Mouse (Mus musculus) forebrain, postnatal 0 days (tissue): ENCODE data around the gene Fyco1. TPM values are rescaled to one million over a fixed set of nuclear protein-coding genes. Genes with fewer than 3 reads are reported as not detected.
"Not testable (repeated sequence)": the region's sequence is repeated elsewhere in the genome, so short reads cannot be mapped to it uniquely, and the experiment has no call there.

Experiments used
- ATAC-seq: fragments of 200-750 bp; cut with Nextera tagmentation; 2 replicates; pipeline ENCODE4 v1.8.0; 2017; ENCODE audit warnings: mild to moderate bottlenecking, moderate library complexity
- DNase-seq: peaks from one replicate; pipeline ENCODE4 v3.0.0-alpha.2; 2015
- H3K27ac ChIP-seq: fragments of 300-500 bp; sonication (generic); 2 replicates; pipeline ENCODE4 v1.5.1; 2014; ENCODE audit warnings: low read depth, mild to moderate bottlenecking, antibody characterized with exemption, low read length, moderate library complexity, mixed read lengths
- H3K27me3 ChIP-seq: fragments of 300-500 bp; sonication (generic); 2 replicates; pipeline ENCODE4 v1.6.1; 2014; ENCODE audit warnings: mild to moderate bottlenecking, low read length, mixed read lengths; ENCODE audit not compliant: insufficient read depth
- H3K36me3 ChIP-seq: fragments of 300-500 bp; sonication (generic); 2 replicates; pipeline ENCODE4 v1.6.1; 2014; ENCODE audit warnings: mild to moderate bottlenecking, moderate library complexity; ENCODE audit not compliant: insufficient read depth
- H3K4me1 ChIP-seq: fragments of 300-500 bp; sonication (generic); 2 replicates; pipeline ENCODE4 v1.6.1; 2014; ENCODE audit warnings: antibody characterized with exemption; ENCODE audit not compliant: insufficient read depth
- H3K4me2 ChIP-seq: fragments of 300-500 bp; sonication (generic); 2 replicates; pipeline ENCODE4 v1.6.1; 2014; ENCODE audit warnings: low read depth, mild to moderate bottlenecking, moderate library complexity
- H3K4me3 ChIP-seq: fragments of 300-500 bp; sonication (generic); 2 replicates; pipeline ENCODE4 v1.5.1; 2014; ENCODE audit warnings: low read depth, low read length, mixed read lengths
- H3K9ac ChIP-seq: fragments of 300-500 bp; sonication (generic); 2 replicates; pipeline ENCODE4 v1.6.1; 2014; ENCODE audit warnings: mild to moderate bottlenecking
- H3K9me3 ChIP-seq: fragments of 300-500 bp; sonication (generic); 2 replicates; pipeline ENCODE4 v1.6.1; 2016; ENCODE audit warnings: low read length
- CTCF ChIP-seq: sonication (generic); IDR thresholded peaks from 2 replicates; pipeline ENCODE4 v1.5.1; 2016; ENCODE audit warnings: antibody characterized with exemption, control low read depth, low read depth
- WGBS: fragments of 180-500 bp; shearing (Covaris S2); extraction: QIAGEN DNeasy Blood & Tissue Kit; methylation state at CpG from one replicate; pipeline ENCODE4 v1.1.7; 2014; 5-methylcytosine and 5-hydroxymethylcytosine counted together
- polyA plus RNA-seq: library from polyadenylated mRNA; unstranded; fragments of >200 nt; fragmentation: Nextera tagmentation; extraction: Ambion mirVana; gene quantifications from 2 replicates; pipeline ENCODE4 v1.2.1, GENCODE M21; 2015
- total RNA-seq: library from RNA; depleted of rRNA; stranded (reverse); fragments of >200 nt; gene quantifications from 2 replicates; pipeline ENCODE4 v1.2.3, GENCODE M21; 2014; rRNA removed

Fyco1 gene
- total and polyA plus RNA-seq, 2 experiments from 2014 or later = 7.6 to 17.8 TPM

DNA sequence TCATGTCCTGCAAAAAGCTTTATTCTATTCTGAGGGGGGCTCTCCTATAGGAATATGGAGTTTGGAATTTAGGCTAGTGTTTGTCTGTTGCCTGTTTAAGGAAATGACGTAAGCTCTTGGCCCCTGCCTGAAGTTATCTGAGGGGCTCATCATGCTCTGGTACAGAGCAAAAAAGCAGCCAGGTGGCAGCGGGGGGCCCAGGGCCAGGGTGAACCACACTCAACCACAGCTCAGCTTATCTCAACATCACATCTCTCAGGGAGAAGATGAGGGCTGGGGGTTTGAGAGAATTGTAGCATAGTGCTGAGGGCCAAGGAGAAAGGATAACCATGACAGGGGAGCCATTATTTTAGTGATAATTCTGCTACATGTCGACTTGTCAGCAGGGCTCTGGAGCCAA lies 94.9 kb downstream of the Fyco1 start:
- ATAC-seq (no peak), DNase-seq (no peak)
- TF ChIP-seq CTCF = no peak
- no peak overlapping the region for H3K4me2 ChIP-seq
- H3K27ac ChIP-seq = no peak overlapping the region
- H3K27me3 ChIP-seq = no peaks in the 10 kb centered on the region
- WGBS = 80% methylated on average over 3 of the region's 3 CpGs
- no peak overlapping the region for H3K9ac ChIP-seq
- no peaks in the 10 kb centered on the region for H3K36me3 ChIP-seq
- no peaks in the 10 kb centered on the region for H3K9me3 ChIP-seq
- no peak overlapping the region for H3K4me3 ChIP-seq
- H3K4me1 ChIP-seq = no peaks in the 10 kb centered on the region

DNA sequence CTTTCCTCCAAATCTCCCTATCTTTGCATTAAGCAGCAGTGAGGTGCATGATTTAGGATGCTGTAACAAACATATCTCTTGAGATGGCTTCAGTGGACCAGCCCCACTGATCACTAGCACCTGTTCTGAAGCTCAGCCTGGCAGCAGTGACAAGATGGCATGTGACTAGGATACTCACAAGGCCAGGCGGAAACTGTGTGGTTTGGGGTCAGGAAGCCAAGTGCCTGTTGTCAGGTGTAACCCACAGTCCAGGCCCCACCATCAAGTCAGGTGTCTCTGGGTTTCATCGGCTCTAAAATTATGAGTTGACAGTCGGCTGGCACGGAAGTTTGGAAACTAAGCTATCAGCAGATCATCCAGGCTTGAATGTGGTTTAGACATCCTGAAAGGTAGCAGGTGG lies 97.4 kb downstream of the Fyco1 start:
- H3K9me3 ChIP-seq = no peaks in the 10 kb centered on the region
- no peak overlapping the region for H3K4me2 ChIP-seq
- TF ChIP-seq CTCF = no peak
- H3K4me3 ChIP-seq = no peak overlapping the region
- no peak overlapping the region for H3K27ac ChIP-seq
- ATAC-seq (no peak), DNase-seq (no peak)
- no peak overlapping the region for H3K9ac ChIP-seq
- no peaks in the 10 kb centered on the region for H3K4me1 ChIP-seq
- no peaks in the 10 kb centered on the region for H3K36me3 ChIP-seq
- H3K27me3 ChIP-seq = no peaks in the 10 kb centered on the region
- WGBS = 89% methylated on average over 4 of the region's 4 CpGs

DNA sequence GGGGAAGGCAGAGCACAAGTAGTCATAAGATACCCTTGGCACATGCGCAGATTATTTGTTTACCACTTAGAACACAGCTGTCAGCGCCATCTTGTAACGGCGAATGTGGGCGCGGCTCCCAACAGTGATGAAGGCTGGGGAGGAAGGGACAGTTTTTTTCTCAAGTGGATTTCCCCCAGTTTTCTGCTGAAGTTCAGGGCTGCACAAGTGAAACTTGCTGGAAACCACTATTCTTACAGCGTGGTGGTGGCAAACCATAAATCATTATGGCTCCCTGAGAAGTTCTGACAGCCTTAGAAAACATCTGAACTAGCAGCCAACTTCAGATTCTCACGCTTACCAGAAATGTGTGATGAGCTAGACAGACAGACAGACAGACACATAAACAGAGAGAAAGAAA lies 102.0 kb downstream of the Fyco1 start:
- ATAC-seq, H3K9ac ChIP-seq, H3K4me2 ChIP-seq, DNase-seq, H3K27me3 ChIP-seq, H3K9me3 ChIP-seq, H3K36me3 ChIP-seq, H3K4me1 ChIP-seq, H3K27ac ChIP-seq, H3K4me3 ChIP-seq: not testable (repeated sequence)
- 92% methylated on average over 7 of the region's 8 CpGs for WGBS

DNA sequence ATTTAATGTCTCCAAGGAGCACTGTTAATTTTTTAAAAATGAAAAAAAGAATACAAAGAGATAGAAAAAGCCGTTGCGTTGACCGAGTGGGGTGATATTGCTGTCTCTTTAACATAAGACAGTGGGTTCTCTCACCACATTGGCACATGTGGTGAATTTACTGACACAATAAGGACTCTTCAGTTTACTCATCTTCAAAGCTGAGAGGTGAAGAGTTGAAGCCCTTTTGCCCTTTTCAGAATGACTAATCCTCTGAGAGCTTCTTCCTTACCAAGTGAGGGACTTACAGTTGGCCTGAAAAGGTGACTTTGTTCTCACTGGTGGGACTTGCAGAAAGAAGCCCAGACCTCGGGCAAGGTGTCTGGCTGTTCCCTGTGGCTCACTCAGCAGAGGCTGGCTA lies 110.9 kb downstream of the Fyco1 start:
- whole genome bisulfite sequencing = 87% methylated on average over 4 of the region's 4 CpGs
- TF ChIP-seq CTCF = no peak
- no peak for ATAC-seq

More for the DNA sequence above, 110.9 kb downstream of the Fyco1 start:
- Histone ChIP-seq H3K36me3 (no peaks in the 10 kb centered on the region), H3K9me3 (no peaks in the 10 kb centered on the region), H3K27me3 (no peaks in the 10 kb centered on the region), H3K4me3 (no peak overlapping the region), H3K4me1 (no peaks in the 10 kb centered on the region), H3K4me2 (no peak overlapping the region), H3K9ac (no peak overlapping the region), H3K27ac (no peak overlapping the region)
- DNase-seq = no peak

Other genes with a start within 250 kb of the Fyco1 start
- 0.08 and 0.10 TPM in 2 replicates for gene Slc6a20b, start 219.3 kb downstream of the Fyco1 start, total RNA-seq
- gene Slc6a20b, start 219.3 kb downstream of the Fyco1 start, polyA plus RNA-seq = 0.08 and 0.19 TPM in 2 replicates
- gene Ccr9, start 173.5 kb downstream of the Fyco1 start, total RNA-seq = 0.52 TPM in 1 of 2 replicates, not detected in the other
- 0.30 and 0.34 TPM in 2 replicates for gene Ccr9, start 173.5 kb downstream of the Fyco1 start, polyA plus RNA-seq
- gene Slc6a20a, start 173.0 kb downstream of the Fyco1 start, total RNA-seq = 17.2 and 33.0 TPM in 2 replicates
- gene Slc6a20a, start 173.0 kb downstream of the Fyco1 start, polyA plus RNA-seq = 23.5 and 25.7 TPM in 2 replicates
- gene Lztfl1, start 134.2 kb downstream of the Fyco1 start, total RNA-seq = 36.5 and 37.9 TPM in 2 replicates
- gene Lztfl1, start 134.2 kb downstream of the Fyco1 start, polyA plus RNA-seq = 37.5 and 42.3 TPM in 2 replicates
- gene Cxcr6, start 45.4 kb downstream of the Fyco1 start, total RNA-seq = not detected in 2 replicates
- not detected in 2 replicates for gene Cxcr6, start 45.4 kb downstream of the Fyco1 start, polyA plus RNA-seq
- not detected in 2 replicates for gene Xcr1, start 10.1 kb upstream of the Fyco1 start, total RNA-seq
- gene Xcr1, start 10.1 kb upstream of the Fyco1 start, polyA plus RNA-seq = 0.06 and 0.14 TPM in 2 replicates
- 0.38 and 1.1 TPM in 2 replicates for gene Ccr1, start 116.8 kb upstream of the Fyco1 start, total RNA-seq
- 0.76 and 0.77 TPM in 2 replicates for gene Ccr1, start 116.8 kb upstream of the Fyco1 start, polyA plus RNA-seq
- gene Ccr1l1, start 126.5 kb upstream of the Fyco1 start, total RNA-seq = not detected in 2 replicates
- gene Ccr1l1, start 126.5 kb upstream of the Fyco1 start, polyA plus RNA-seq = not detected in 2 replicates
- gene Ccr3, start 170.1 kb upstream of the Fyco1 start, total RNA-seq = 0.05 TPM in 1 of 2 replicates, not detected in the other
- gene Ccr3, start 170.1 kb upstream of the Fyco1 start, polyA plus RNA-seq = not detected in 2 replicates